Mouse (Mus musculus) spleen, adult 2 months (tissue): Measurements from ENCODE around the gene Jtb.

Source experiments
- CTCF ChIP-seq: fragments of 200-500 bp; IDR thresholded peaks from 2 replicates; pipeline ENCODE4 v1.5.1; 2011; ENCODE audit warnings: mild to moderate bottlenecking, inconsistent platforms; ENCODE audit not compliant: insufficient read depth, insufficient read length, insufficient replicate concordance; ENCODE audit errors: extremely low read depth
- POLR2A ChIP-seq: fragments of 200-500 bp; IDR thresholded peaks from 2 replicates; pipeline ENCODE4 v1.6.1; 2011; ENCODE audit warnings: low read depth, low read length, inconsistent platforms

DNA sequence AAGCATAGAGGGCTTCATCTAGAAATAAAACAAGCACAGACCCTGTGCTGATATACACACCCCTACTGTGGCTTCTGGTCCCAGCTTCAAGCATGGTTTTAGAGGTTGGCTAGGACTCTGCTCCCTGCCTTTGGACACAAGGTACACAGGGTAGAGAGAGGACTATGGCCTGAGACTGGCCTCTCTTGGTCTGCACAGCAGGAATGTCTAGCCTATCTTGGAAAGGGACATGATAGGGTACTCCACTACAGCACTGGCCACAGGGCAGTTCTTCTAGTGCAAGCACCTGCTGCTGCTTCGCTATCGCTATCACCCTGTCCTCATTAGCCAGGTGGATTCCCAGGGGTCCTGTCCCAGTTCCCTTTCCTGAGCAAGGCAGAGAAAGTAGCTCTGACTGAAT is 9.9 kb downstream of the Jtb start:
- TF ChIP-seq POLR2A (no peak), CTCF (no peak)
